Mouse (Mus musculus) thymus, postnatal 0 days (tissue): Measurements from ENCODE around the gene Fgf15. TPM values are rescaled to one million over a fixed set of nuclear protein-coding genes. Genes with fewer than 3 reads are reported as not detected.
"Not testable (repeated sequence)": the region's sequence is repeated elsewhere in the genome, so short reads cannot be mapped to it uniquely, and the experiment has no call there.

Source experiments
- DNase-seq: peaks from one replicate; pipeline ENCODE4 v3.0.0-alpha.2; 2015; ENCODE audit warnings: low spot score
- polyA plus RNA-seq: library from polyadenylated mRNA; unstranded; fragments of >200 nt; fragmentation: Nextera tagmentation; extraction: Ambion mirVana; gene quantifications from 2 replicates; pipeline ENCODE4 v1.2.1, GENCODE M21; 2015

The Fgf15 gene
- polyA plus RNA-seq, 1 experiment from 2014 or later, result 0.56 TPM

- no peak for DNase-seq
Observed at GRCm38 (mm10) chr7:144888564-144889299, 7.6 kb upstream of the Fgf15 start.

GRCm38 (mm10) chr7:144890661-144891060, 5.7 kb upstream of the Fgf15 start:
- DNase-seq, result not testable (repeated sequence)

GRCm38 (mm10) chr7:144891863-144892262, 4.5 kb upstream of the Fgf15 start:
- no peak for DNase-seq

- DNase-seq, result no peak
Observed at GRCm38 (mm10) chr7:144892322-144892721, 4.0 kb upstream of the Fgf15 start.

GRCm38 (mm10) chr7:144894191-144894590, 2.1 kb upstream of the Fgf15 start:
- no peak for DNase-seq

- no peak for DNase-seq
Observed at GRCm38 (mm10) chr7:144894706-144895105, 1.6 kb upstream of the Fgf15 start.

GRCm38 (mm10) chr7:144895305-144896111, 823 bp upstream of the Fgf15 start:
- DNase-seq, result peak; percentile 65

GRCm38 (mm10) chr7:144898506-144898905, 2.2 kb downstream of the Fgf15 start:
- DNase-seq, result no peak

GRCm38 (mm10) chr7:144905514-144905913, 9.2 kb downstream of the Fgf15 start:
- not testable (repeated sequence) for DNase-seq

- DNase-seq, result peak; percentile 67
Observed at GRCm38 (mm10) chr7:144906708-144907397, 10.5 kb downstream of the Fgf15 start.

- DNase-seq, result peak; percentile 49
Observed at GRCm38 (mm10) chr7:144907793-144908192, 11.5 kb downstream of the Fgf15 start.

- DNase-seq, result no peak
Observed at GRCm38 (mm10) chr7:144908705-144909104, 12.4 kb downstream of the Fgf15 start.

- DNase-seq, result no peak
Observed at GRCm38 (mm10) chr7:144911121-144911520, 14.8 kb downstream of the Fgf15 start.

- no peak for DNase-seq
Observed at GRCm38 (mm10) chr7:144912897-144913296, 16.6 kb downstream of the Fgf15 start.

GRCm38 (mm10) chr7:144914296-144914947, 18.1 kb downstream of the Fgf15 start:
- DNase-seq, result no peak

- DNase-seq, result peak; percentile 92
Observed at GRCm38 (mm10) chr7:144914948-144915750, 18.8 kb downstream of the Fgf15 start, which contains the start of gene LTO1. Gene LTO1 (plus strand): TSS chr7:144915100.

GRCm38 (mm10) chr7:144918823-144919222, 22.5 kb downstream of the Fgf15 start:
- DNase-seq, result no peak

- no peak for DNase-seq
Observed at GRCm38 (mm10) chr7:144927591-144927990, 31.3 kb downstream of the Fgf15 start.

GRCm38 (mm10) chr7:144928009-144928888, 31.9 kb downstream of the Fgf15 start:
- DNase-seq, result no peak

- no peak for DNase-seq
Observed at GRCm38 (mm10) chr7:144928889-144929210, 32.5 kb downstream of the Fgf15 start.
